Mouse (Mus musculus) myocyte (in vitro differentiated cells): ENCODE results near the gene Akirin2. TPM values are rescaled to one million over a fixed set of nuclear protein-coding genes. Genes with fewer than 3 reads are reported as not detected.
A peak's percentile ranks its signal among the peaks of the same experiment; 100 is the strongest.
"Not testable (repeated sequence)": the region's sequence is repeated elsewhere in the genome, so short reads cannot be mapped to it uniquely, and the experiment has no call there.

Experiments used
- H3K27me3 ChIP-seq: one replicate; pipeline ENCODE4 v1.6.1; 2011; ENCODE audit not compliant: control insufficient read depth, insufficient read depth, insufficient read length
- H3K36me3 ChIP-seq: one replicate; pipeline ENCODE4 v1.6.1; 2011; ENCODE audit not compliant: control insufficient read depth, insufficient read depth
- H3K4me2 ChIP-seq: one replicate; pipeline ENCODE4 v1.6.1; 2011; ENCODE audit warnings: low read depth, control low read depth
- H3K4me3 ChIP-seq: one replicate; pipeline ENCODE4 v1.5.1; 2011; ENCODE audit warnings: mild to moderate bottlenecking, control low read depth, moderate library complexity
- H3K79me2 ChIP-seq: one replicate; pipeline ENCODE4 v1.6.1; 2011; ENCODE audit not compliant: control insufficient read depth, insufficient read depth
- H3ac ChIP-seq: one replicate; pipeline ENCODE4 v1.6.1; 2011; ENCODE audit not compliant: control insufficient read depth, insufficient read length
- CEBPB ChIP-seq: IDR thresholded peaks from 2 replicates; pipeline ENCODE4 v1.6.1; 2011; ENCODE audit warnings: mild to moderate bottlenecking, moderate library complexity; ENCODE audit not compliant: poor library complexity, insufficient read depth, severe bottlenecking
- E2F4 ChIP-seq: IDR thresholded peaks from one replicate; pipeline ENCODE4 v1.6.1; 2011; ENCODE audit warnings: mild to moderate bottlenecking, control low read depth, moderate library complexity; ENCODE audit not compliant: insufficient read depth
- MAX ChIP-seq: IDR thresholded peaks from one replicate; pipeline ENCODE4 v1.6.1; 2011; ENCODE audit warnings: low read depth, mild to moderate bottlenecking, control low read depth
- MYOD1 ChIP-seq, 3 experiments: IDR thresholded peaks; one replicate each; pipeline ENCODE4 v1.6.1; 2011; ENCODE audit warnings: control low read depth in 2 of 3, low read depth in 2 of 3, mild to moderate bottlenecking in 2 of 3, moderate library complexity in 1 of 3; ENCODE audit not compliant: insufficient read length in 2 of 3, control insufficient read depth in 1 of 3
- MYOG ChIP-seq, 3 experiments: IDR thresholded peaks; one replicate each; pipeline ENCODE4 v1.6.1; 2011; ENCODE audit warnings: control low read depth in 2 of 3, low read depth in 2 of 3, mild to moderate bottlenecking in 2 of 3; ENCODE audit not compliant: insufficient read length in 2 of 3, control insufficient read depth in 1 of 3, insufficient read depth in 1 of 3
- POLR2A ChIP-seq: IDR thresholded peaks from one replicate; pipeline ENCODE4 v1.6.1; 2011; ENCODE audit warnings: low read depth, mild to moderate bottlenecking, control low read depth, moderate library complexity; ENCODE audit not compliant: insufficient read length
- POLR2AphosphoS2 ChIP-seq: IDR thresholded peaks from one replicate; pipeline ENCODE4 v1.6.1; 2011; ENCODE audit warnings: low read depth, control low read depth; ENCODE audit not compliant: insufficient read length
- REST ChIP-seq: IDR thresholded peaks from one replicate; pipeline ENCODE4 v1.6.1; 2011; ENCODE audit warnings: mild to moderate bottlenecking, control low read depth, moderate library complexity; ENCODE audit not compliant: insufficient read depth, insufficient read length
- TCF12 ChIP-seq: IDR thresholded peaks from one replicate; pipeline ENCODE4 v1.6.1; 2011; ENCODE audit warnings: mild to moderate bottlenecking, control low read depth; ENCODE audit not compliant: poor library complexity, insufficient read depth, severe bottlenecking
- USF1 ChIP-seq: IDR thresholded peaks from one replicate; pipeline ENCODE4 v1.6.1; 2011; ENCODE audit warnings: low read depth, mild to moderate bottlenecking, control low read depth, moderate library complexity
- polyA plus RNA-seq: library from polyadenylated mRNA; unstranded; fragments of >200 nt; fragmentation: generic; extraction: Trizol; gene quantifications from one replicate; pipeline ENCODE4 v1.2.1, GENCODE M21; 2012; ENCODE audit warnings: missing spikeins

Akirin2 gene
- polyA plus RNA-seq, 1 experiment = 97.4 TPM

DNA sequence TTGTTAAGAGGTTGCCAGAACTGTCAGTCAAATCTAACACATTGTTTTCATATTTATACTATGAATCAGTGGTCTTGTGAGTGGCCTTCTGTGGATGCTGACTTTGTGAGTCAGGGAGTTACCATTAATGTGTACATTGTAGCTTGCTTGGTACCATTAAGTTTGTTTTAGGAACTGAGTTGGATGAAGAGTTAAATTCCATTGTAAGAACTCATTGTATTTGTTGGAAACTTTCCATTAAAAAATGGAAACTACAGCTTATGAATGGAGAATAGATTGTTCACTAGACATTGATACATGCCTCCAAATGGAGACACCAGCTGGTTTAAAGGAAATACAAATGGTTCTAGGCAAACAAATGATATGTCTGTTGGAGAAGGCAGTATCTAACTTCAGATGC lies 5.4 kb downstream of the Akirin2 start:
- no peak overlapping the region for H3ac ChIP-seq
- H3K4me3 ChIP-seq = no peak overlapping the region
- peak overlapping the region; percentile 59 for H3K4me2 ChIP-seq
- peaks cover 5% of the 10 kb centered on the region for H3K36me3 ChIP-seq
- TF ChIP-seq E2F4 (no peak), USF1 (no peak), MYOD1 (IDR thresholded peaks at IDR 0.05; ENCODE audit: control insufficient read depth in 1 of 3, insufficient read length in 2 of 3, low read depth in 2 of 3) (peak in 1 of 3 experiments; percentile 1), MAX (no peak), POLR2A (no peak)
- no peaks in the 10 kb centered on the region for H3K27me3 ChIP-seq
- H3K79me2 ChIP-seq = peaks cover 93% of the 10 kb centered on the region

GRCm38 (mm10) chr4:34560971-34561370 lies 10.2 kb downstream of the Akirin2 start:
- Histone ChIP-seq H3K27me3 (no peaks in the 10 kb centered on the region), H3K4me3 (no peak overlapping the region), H3K4me2 (no peak overlapping the region), H3ac (no peak overlapping the region), H3K36me3 (peaks cover 23% of the 10 kb centered on the region), H3K79me2 (peaks cover 89% of the 10 kb centered on the region)
- peak; percentile 67 for TF ChIP-seq USF1
- no peak for TF ChIP-seq POLR2AphosphoS2
- TF ChIP-seq REST = no peak
- TF ChIP-seq MYOD1 (IDR thresholded peaks at IDR 0.05; ENCODE audit: control insufficient read depth in 1 of 3, insufficient read length in 2 of 3, low read depth in 2 of 3) = peak in 2 of 3 experiments; percentile 10 to 24
- TF ChIP-seq CEBPB = no peak

GRCm38 (mm10) chr4:34566226-34566625 lies 15.5 kb downstream of the Akirin2 start:
- Histone ChIP-seq H3K27me3 (no peaks in the 10 kb centered on the region), H3K36me3 (peaks cover 73% of the 10 kb centered on the region), H3K4me2 (no peak overlapping the region), H3K4me3 (no peak overlapping the region), H3K79me2 (peaks cover 49% of the 10 kb centered on the region), H3ac (no peak overlapping the region)
- TF ChIP-seq TCF12 (no peak), MYOG (IDR thresholded peaks at IDR 0.05; ENCODE audit: control insufficient read depth in 1 of 3, insufficient read depth in 1 of 3, insufficient read length in 2 of 3, low read depth in 2 of 3) (no peak)

DNA sequence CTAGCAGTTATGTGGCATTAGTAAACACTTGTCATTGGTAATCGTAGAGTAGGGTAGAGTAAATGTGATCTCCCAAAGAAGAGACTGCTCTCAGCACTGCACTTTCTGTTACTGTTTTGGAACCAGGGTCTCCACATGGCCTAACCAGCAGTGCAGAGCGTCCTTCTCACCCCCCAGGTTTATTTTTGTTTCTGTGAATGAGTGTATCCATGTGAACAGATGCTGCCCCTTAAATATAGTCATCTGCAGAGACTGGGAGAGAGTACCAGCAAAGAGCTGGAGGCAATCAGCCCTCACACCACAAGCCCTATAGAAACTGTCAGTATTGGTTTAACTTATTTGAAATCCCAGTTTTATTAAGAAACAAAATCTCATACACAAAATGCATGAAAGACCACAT lies 22.1 kb downstream of the Akirin2 start:
- Histone ChIP-seq H3K27me3 (no peaks in the 10 kb centered on the region), H3K36me3 (peaks cover 81% of the 10 kb centered on the region), H3K4me3 (no peak overlapping the region), H3ac (no peak overlapping the region), H3K4me2 (no peak overlapping the region), H3K79me2 (peaks cover 8% of the 10 kb centered on the region)
- TF ChIP-seq CEBPB = no peak

DNA sequence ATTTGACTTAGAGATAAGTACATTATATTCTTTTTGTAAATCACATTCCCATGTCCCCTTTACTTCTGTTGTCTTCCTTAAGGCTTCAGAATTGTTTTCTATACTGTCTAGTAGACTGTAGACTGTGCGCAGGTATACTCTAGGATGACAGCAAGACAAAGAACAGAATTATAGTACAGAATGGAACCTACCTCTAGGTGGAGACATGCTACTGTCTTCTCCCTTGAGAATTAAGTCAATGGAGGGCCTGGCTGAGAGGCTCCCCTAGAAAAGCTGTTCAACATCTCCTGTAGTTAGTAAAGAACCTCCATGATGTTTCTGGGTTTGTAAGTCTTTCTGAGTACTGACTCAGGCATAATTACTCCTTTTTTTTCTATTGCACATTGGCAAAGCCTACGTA lies 26.3 kb downstream of the Akirin2 start:
- no peak for TF ChIP-seq E2F4
- no peak for TF ChIP-seq MYOD1 (IDR thresholded peaks at IDR 0.05; ENCODE audit: control insufficient read depth in 1 of 3, insufficient read length in 2 of 3, low read depth in 2 of 3)
- no peaks in the 10 kb centered on the region for H3K27me3 ChIP-seq
- H3K36me3 ChIP-seq = peaks cover 53% of the 10 kb centered on the region
- no peaks in the 10 kb centered on the region for H3K79me2 ChIP-seq
- no peak overlapping the region for H3ac ChIP-seq
- no peak overlapping the region for H3K4me2 ChIP-seq
- no peak overlapping the region for H3K4me3 ChIP-seq

DNA sequence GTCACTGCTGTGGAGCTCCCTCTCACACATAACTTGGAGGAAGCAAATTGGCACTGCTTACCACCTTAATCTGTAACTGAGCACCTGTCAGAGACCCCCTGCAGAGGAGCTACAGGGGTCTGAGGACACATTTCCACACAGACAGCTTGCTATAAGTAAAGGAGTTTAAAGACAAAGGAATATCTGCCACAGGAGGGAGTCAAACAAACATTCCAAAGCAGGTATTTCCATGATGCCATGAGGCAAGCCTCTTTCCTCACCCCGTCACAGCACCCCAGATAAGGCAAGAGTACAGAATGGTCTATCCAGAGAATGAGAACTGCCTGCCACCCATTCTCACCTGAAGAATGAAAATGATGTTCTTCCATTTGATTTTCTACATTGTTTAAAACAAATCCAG lies 28.5 kb downstream of the Akirin2 start:
- Histone ChIP-seq H3ac (no peak overlapping the region), H3K4me2 (no peak overlapping the region), H3K36me3 (peaks cover 55% of the 10 kb centered on the region), H3K27me3 (no peaks in the 10 kb centered on the region), H3K4me3 (no peak overlapping the region), H3K79me2 (no peaks in the 10 kb centered on the region)
- TF ChIP-seq POLR2A (no peak), MAX (no peak), USF1 (no peak), CEBPB (no peak)

GRCm38 (mm10) chr4:34581489-34581888 lies 30.8 kb downstream of the Akirin2 start:
- H3ac ChIP-seq, H3K79me2 ChIP-seq, H3K4me2 ChIP-seq, H3K27me3 ChIP-seq, H3K4me3 ChIP-seq: not testable (repeated sequence)
- peaks cover 44% of the 10 kb centered on the region for H3K36me3 ChIP-seq
